Mouse (Mus musculus) hindbrain, embryonic 14.5 days (tissue): ENCODE measurements around the gene Golt1a. TPM values are rescaled to one million over a fixed set of nuclear protein-coding genes. Genes with fewer than 3 reads are reported as not detected.

ENCODE experiments used
- ATAC-seq: fragments of 200-750 bp; cut with Nextera tagmentation; 2 replicates; pipeline ENCODE4 v1.8.0; 2017; ENCODE audit warnings: moderate number of reproducible peaks, mild to moderate bottlenecking, moderate TSS enrichment, moderate library complexity; ENCODE audit not compliant: low FRiP score
- DNase-seq: peaks from one replicate; pipeline ENCODE4 v3.0.0-alpha.2; 2015; ENCODE audit warnings: low spot score
- H3K27ac ChIP-seq: fragments of 300-500 bp; sonication (generic); 2 replicates; pipeline ENCODE4 v1.5.1; 2014; ENCODE audit warnings: mild to moderate bottlenecking, moderate library complexity
- H3K27me3 ChIP-seq: fragments of 300-500 bp; sonication (generic); 2 replicates; pipeline ENCODE4 v1.6.1; 2014; ENCODE audit warnings: mild to moderate bottlenecking, low read length, mixed read lengths; ENCODE audit not compliant: control insufficient read depth, insufficient read depth
- H3K36me3 ChIP-seq: fragments of 300-500 bp; sonication (generic); replicated peaks from 2 replicates; pipeline ENCODE4 v1.6.1; 2014; ENCODE audit not compliant: control insufficient read depth, insufficient read depth
- H3K4me1 ChIP-seq: fragments of 300-500 bp; sonication (generic); replicated peaks from 2 replicates; pipeline ENCODE4 v1.6.1; 2014; ENCODE audit warnings: antibody characterized with exemption, low read length, mixed read lengths; ENCODE audit not compliant: control insufficient read depth, insufficient read depth
- H3K4me2 ChIP-seq: fragments of 300-500 bp; sonication (generic); replicated peaks from 2 replicates; pipeline ENCODE4 v1.6.1; 2014; ENCODE audit warnings: mild to moderate bottlenecking, moderate library complexity
- H3K4me3 ChIP-seq: fragments of 300-500 bp; sonication (generic); replicated peaks from 2 replicates; pipeline ENCODE4 v1.5.1; 2014; ENCODE audit warnings: mild to moderate bottlenecking, low read length
- H3K9ac ChIP-seq: fragments of 300-500 bp; sonication (generic); 2 replicates; pipeline ENCODE4 v1.6.1; 2014
- H3K9me3 ChIP-seq: fragments of 300-500 bp; sonication (generic); 2 replicates; pipeline ENCODE4 v1.6.1; 2016; ENCODE audit warnings: low read length; ENCODE audit not compliant: control insufficient read depth
- WGBS: fragments of 180-500 bp; shearing (Covaris S2); extraction: QIAGEN DNeasy Blood & Tissue Kit; methylation state at CpG from one replicate; pipeline ENCODE4 v1.1.7; 2014; 5-methylcytosine and 5-hydroxymethylcytosine counted together
- polyA plus RNA-seq: library from polyadenylated mRNA; unstranded; fragments of >200 nt; fragmentation: Nextera tagmentation; extraction: Ambion mirVana; gene quantifications from 2 replicates; pipeline ENCODE4 v1.2.1, GENCODE M21; 2014

Golt1a gene
- not detected in 2 replicates for polyA plus RNA-seq

GRCm38 (mm10) chr1:133309652-133310267, at the start of gene Golt1a:
TSS of gene Golt1a (plus strand) at chr1:133309800.
- DNase-seq = no peak
- Histone ChIP-seq H3K36me3 (no peaks in the 10 kb centered on the region), H3K4me2 (no peak within 1 kb of the TSS), H3K9me3 (no peaks in the 10 kb centered on the region), H3K27ac (no peak within 1 kb of the TSS), H3K4me3 (no peak within 1 kb of the TSS), H3K9ac (no peak within 1 kb of the TSS), H3K4me1 (peaks cover 13% of the 10 kb centered on the region; the same call in 1 of the 2 replicates), H3K27me3 (no peaks in the 10 kb centered on the region)
- WGBS = 56% methylated on average over 14 of the region's 14 CpGs
- ATAC-seq = no peak

GRCm38 (mm10) chr1:133262628-133263027, 47.0 kb upstream of the Golt1a start:
- no peak for DNase-seq
- Histone ChIP-seq H3K4me3 (no peak overlapping the region), H3K27ac (no peak overlapping the region), H3K36me3 (peaks cover 47% of the 10 kb centered on the region), H3K9me3 (no peaks in the 10 kb centered on the region), H3K4me2 (no peak overlapping the region), H3K9ac (no peak overlapping the region), H3K4me1 (peaks cover 14% of the 10 kb centered on the region), H3K27me3 (no peaks in the 10 kb centered on the region)
- no peak for ATAC-seq
- WGBS = 92% methylated on average over 6 of the region's 6 CpGs

- peaks cover 14% of the 10 kb centered on the region for H3K4me1 ChIP-seq
- no peak overlapping the region for H3K4me3 ChIP-seq
- H3K9me3 ChIP-seq = no peaks in the 10 kb centered on the region
- WGBS = 93% methylated on average over 7 of the region's 7 CpGs
- no peak overlapping the region for H3K27ac ChIP-seq
- no peak for DNase-seq
- ATAC-seq = no peak
- H3K36me3 ChIP-seq = peaks cover 49% of the 10 kb centered on the region
- no peak overlapping the region for H3K4me2 ChIP-seq
- H3K9ac ChIP-seq = no peak overlapping the region
- H3K27me3 ChIP-seq = no peaks in the 10 kb centered on the region
These were observed 46.5 kb upstream of the Golt1a start for GRCm38 (mm10) chr1:133263134-133263533.

GRCm38 (mm10) chr1:133264367-133264766, 45.2 kb upstream of the Golt1a start:
- H3K27ac ChIP-seq = no peak overlapping the region
- peaks cover 17% of the 10 kb centered on the region for H3K4me1 ChIP-seq
- no peak overlapping the region for H3K4me2 ChIP-seq
- DNase-seq (no peak), ATAC-seq (no peak)
- no peak overlapping the region for H3K4me3 ChIP-seq
- H3K9ac ChIP-seq = no peak overlapping the region
- H3K36me3 ChIP-seq = peaks cover 52% of the 10 kb centered on the region
- no peaks in the 10 kb centered on the region for H3K27me3 ChIP-seq
- H3K9me3 ChIP-seq = no peaks in the 10 kb centered on the region
- 42% methylated on average over 12 of the region's 12 CpGs for WGBS

- Histone ChIP-seq H3K4me3 (no peak overlapping the region), H3K4me1 (peaks cover 17% of the 10 kb centered on the region), H3K27me3 (no peaks in the 10 kb centered on the region), H3K36me3 (peaks cover 52% of the 10 kb centered on the region), H3K9me3 (no peaks in the 10 kb centered on the region), H3K27ac (no peak overlapping the region), H3K4me2 (no peak overlapping the region), H3K9ac (no peak overlapping the region)
- DNase-seq = no peak
- ATAC-seq = no peak
- 64% methylated on average over 11 of the region's 11 CpGs for whole genome bisulfite sequencing
These were observed 44.4 kb upstream of the Golt1a start for GRCm38 (mm10) chr1:133265114-133265766.

- Histone ChIP-seq H3K27ac (no peak overlapping the region), H3K9me3 (no peaks in the 10 kb centered on the region), H3K4me2 (no peak overlapping the region), H3K9ac (no peak overlapping the region), H3K36me3 (peaks cover 52% of the 10 kb centered on the region), H3K4me1 (peaks cover 17% of the 10 kb centered on the region), H3K27me3 (no peaks in the 10 kb centered on the region), H3K4me3 (no peak overlapping the region)
- DNase-seq (no peak), ATAC-seq (no peak)
- 34% methylated on average over 3 of the region's 3 CpGs for WGBS
These were observed 42.5 kb upstream of the Golt1a start for GRCm38 (mm10) chr1:133267094-133267493.

GRCm38 (mm10) chr1:133267813-133268492, 41.6 kb upstream of the Golt1a start:
- peaks cover 52% of the 10 kb centered on the region for H3K36me3 ChIP-seq
- H3K4me1 ChIP-seq = peaks cover 17% of the 10 kb centered on the region
- ATAC-seq = peak; percentile 64; the same call in 1 of the 2 replicates

GRCm38 (mm10) chr1:133268503-133268902, 41.1 kb upstream of the Golt1a start:
- Histone ChIP-seq H3K27me3 (no peaks in the 10 kb centered on the region), H3K36me3 (peaks cover 53% of the 10 kb centered on the region), H3K4me3 (no peak overlapping the region), H3K4me1 (peaks cover 17% of the 10 kb centered on the region), H3K4me2 (no peak overlapping the region), H3K9me3 (no peaks in the 10 kb centered on the region), H3K27ac (peak overlapping the region; percentile 62; the same call in 1 of the 2 replicates), H3K9ac (no peak overlapping the region)
- WGBS = 70% methylated on average over 3 of the region's 3 CpGs
- no peak for ATAC-seq
- DNase-seq = no peak

More at GRCm38 (mm10) chr1:133267813-133268492, 41.6 kb upstream of the Golt1a start:
- DNase-seq = no peak
- 8% methylated on average over 10 of the region's 10 CpGs for WGBS
- Histone ChIP-seq H3K4me2 (no peak overlapping the region), H3K9me3 (no peaks in the 10 kb centered on the region), H3K9ac (peak overlapping the region; percentile 12), H3K27ac (peak overlapping the region; percentile 62), H3K27me3 (no peaks in the 10 kb centered on the region), H3K4me3 (no peak overlapping the region)

- peaks cover 63% of the 10 kb centered on the region for H3K36me3 ChIP-seq
- no peaks in the 10 kb centered on the region for H3K27me3 ChIP-seq
These were observed 39.3 kb upstream of the Golt1a start for GRCm38 (mm10) chr1:133270336-133270735.

More at GRCm38 (mm10) chr1:133270336-133270735, 39.3 kb upstream of the Golt1a start:
- H3K4me1 ChIP-seq = peaks cover 17% of the 10 kb centered on the region
- no peak for ATAC-seq
- H3K27ac ChIP-seq = no peak overlapping the region
- 60% methylated on average over 6 of the region's 6 CpGs for WGBS
- no peak overlapping the region for H3K4me3 ChIP-seq
- H3K4me2 ChIP-seq = no peak overlapping the region
- H3K9ac ChIP-seq = no peak overlapping the region
- DNase-seq = no peak
- no peaks in the 10 kb centered on the region for H3K9me3 ChIP-seq
